Mouse (Mus musculus) ES-Bruce4 (cell line): Measurements from ENCODE around the gene Plekha8.

Source experiments
- CTCF ChIP-seq: IDR thresholded peaks from one replicate; pipeline ENCODE4 v1.8.1; 2011; ENCODE audit warnings: low read depth, low read length
- POLR2A ChIP-seq: IDR thresholded peaks from one replicate; pipeline ENCODE4 v1.8.1; 2011; ENCODE audit warnings: low read length; ENCODE audit not compliant: insufficient read depth

DNA sequence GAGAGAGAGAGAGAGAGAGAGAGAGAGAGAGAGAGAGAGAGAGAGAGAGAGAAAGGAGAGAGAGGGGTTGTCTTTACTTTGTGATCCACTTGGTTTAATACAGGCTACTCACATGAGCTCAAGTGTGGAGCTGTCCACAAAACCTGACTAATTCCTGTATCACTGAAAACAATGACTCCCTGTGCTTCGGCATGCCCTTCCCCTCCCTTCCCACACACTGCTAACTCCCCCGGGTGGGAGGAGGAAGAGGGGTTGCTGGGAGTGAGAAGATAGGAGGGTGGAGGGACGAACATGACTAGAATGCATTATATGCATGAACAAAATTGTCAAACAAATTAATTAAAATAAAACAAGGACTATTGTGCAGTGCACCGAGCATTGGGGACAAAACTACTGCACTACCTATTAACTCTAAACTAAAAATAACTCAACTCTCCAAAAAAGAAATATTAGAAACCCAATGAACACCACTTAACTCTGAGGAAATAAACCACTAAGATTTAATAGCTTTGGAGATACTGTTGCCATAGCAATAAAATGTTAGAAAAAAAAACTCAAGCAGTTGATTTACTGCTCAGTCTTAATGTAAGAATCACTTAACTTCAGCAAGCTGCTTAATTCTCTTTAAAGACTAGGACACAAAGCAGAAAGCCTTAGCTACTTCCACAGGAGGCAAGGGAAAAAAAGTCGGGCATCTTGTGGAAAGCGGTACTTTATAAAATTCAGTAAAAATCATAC is 21.5 kb upstream of the Plekha8 start:
- TF ChIP-seq POLR2A (no peak), CTCF (no peak)
